16 mouse cellular contexts compared by ENCODE assay signal in genomic region chr6:32795653-32796500, GRCm38 (mm10).
A peak's percentile ranks its signal among the peaks of the same experiment; 100 is the strongest.
DNase-seq lines count a peak whose midpoint lies in the region; ATAC-seq and TF ChIP-seq lines count a peak whose summit lies in the region.
"Had no signal": no experiment of that assay in that cellular context is flagged by ENCODE, and none has a peak within 500 bp of the region (broad histone marks: within the 10 kb centered on the region; RNA-seq: fewer than 3 reads in every experiment).

No protein-coding gene starts in this region.

- intact Hi-C loops in left cerebral cortex, adult 2 months (cut with DNase I): no loop called here

- CTCF ChIA-PET in Patski (lab: Charles Lee): interaction anchor here (1.1 to 1.4 kb wide), 2 partner anchors 18 to 24 kb away, joined by 3 read pairs; no protein-coding TSS in a partner anchor

- H3K4me3 ChIP-seq in left cerebral cortex, adult 2 months: no peak overlapping the region
- no peak overlapping the region for H3K4me3 ChIP-seq in forebrain, postnatal 0 days (ENCODE audit: low read depth, low read length)
- H3K4me3 ChIP-seq: embryonic facial prominence, embryonic 12.5 days; heart, embryonic 10.5 days; midbrain, embryonic 15.5 days had no signal

- peak; percentile 16 for DNase-seq in left cerebral cortex, adult 11 months (ENCODE audit: low spot score)
- DNase-seq in left cerebral cortex, adult 2 months (ENCODE audit: extremely low spot score in 1 of 2, low spot score in 2 of 2): no peak
- peak; percentile 24 for DNase-seq in CD4-positive helper T cell, adult 2 months (ENCODE audit: low read depth, low spot score)
- peak; percentile 59 for DNase-seq in Patski (ENCODE audit: low read depth, low spot score)
- peak; percentile 65 for DNase-seq in forebrain, postnatal 0 days
- DNase-seq in gastrocnemius, postnatal 4 days (ENCODE audit: low spot score in 2 of 2): no peak
- DNase-seq: cerebellum, postnatal 36 days; kidney, adult 9 months; left cerebral cortex, postnatal 4 days; thymus, postnatal 4 days had no signal

- H3K4me2 ChIP-seq in forebrain, postnatal 0 days (ENCODE audit: low read depth): no peak overlapping the region
- H3K4me2 ChIP-seq: embryonic facial prominence, embryonic 12.5 days; midbrain, embryonic 15.5 days had no signal

- peaks cover 2% of the 10 kb centered on the region; the same call in 1 of the 2 replicates for H3K36me3 ChIP-seq in forebrain, postnatal 0 days (ENCODE audit: insufficient read depth)
- H3K36me3 ChIP-seq: midbrain, embryonic 15.5 days had no signal

- in situ Hi-C loops in Patski (cut with MboI; ENCODE audit: low pct_unique_long_range_greater_than_20kb): no loop called here

- no peak for TF ChIP-seq CTCF in left cerebral cortex, adult 2 months (IDR thresholded peaks at IDR 0.05)
- peak; percentile 12 for TF ChIP-seq CTCF in Patski (IDR thresholded peaks at IDR 0.05)
- TF ChIP-seq CTCF in forebrain, postnatal 0 days (IDR thresholded peaks at IDR 0.05; ENCODE audit: low read depth): no peak

- H3K9ac ChIP-seq in forebrain, postnatal 0 days: no peak overlapping the region
- H3K9ac ChIP-seq: embryonic facial prominence, embryonic 12.5 days; liver, embryonic 14.5 days; midbrain, embryonic 15.5 days had no signal

- H3K4me1 ChIP-seq in forebrain, postnatal 0 days (ENCODE audit: insufficient read depth): 0 out of 2 replicates have a peak, but pooled peaks cover 6% of the 10 kb centered on the region
- H3K4me1 ChIP-seq: midbrain, embryonic 15.5 days had no signal

- H3K9me3 ChIP-seq in forebrain, postnatal 0 days (ENCODE audit: low read length): no peaks in the 10 kb centered on the region
- H3K9me3 ChIP-seq: embryonic facial prominence, embryonic 12.5 days; G1E; heart, embryonic 10.5 days; midbrain, embryonic 15.5 days had no signal

- H3K27me3 ChIP-seq in Patski: no peaks in the 10 kb centered on the region
- H3K27me3 ChIP-seq in forebrain, postnatal 0 days (ENCODE audit: insufficient read depth, low read length): no peaks in the 10 kb centered on the region
- H3K27me3 ChIP-seq: embryonic facial prominence, embryonic 12.5 days; midbrain, embryonic 15.5 days had no signal

- H3K27ac ChIP-seq in left cerebral cortex, adult 2 months: no peak overlapping the region
- peak overlapping the region; percentile 62; the same call in 1 of the 2 replicates for H3K27ac ChIP-seq in forebrain, postnatal 0 days (ENCODE audit: low read depth, low read length)
- H3K27ac ChIP-seq: embryonic facial prominence, embryonic 12.5 days; heart, embryonic 10.5 days; liver, embryonic 14.5 days; midbrain, embryonic 15.5 days had no signal

- WGBS in forebrain, postnatal 0 days: 43% methylated on average over 8 of the region's 8 CpGs

- POLR2A ChIA-PET in Patski (lab: Charles Lee): no interaction called here

- ATAC-seq in Patski: peak; percentile 98
- ATAC-seq in forebrain, postnatal 0 days: peak; percentile 98
- no peak for ATAC-seq in cerebellum, adult (ENCODE audit: insufficient number of reproducible peaks, low FRiP score, low TSS enrichment)
- ATAC-seq: midbrain, embryonic 15.5 days had no signal

Comparison
In these comparisons a context has a peak if more than half of its experiments do, and no peak if none do; other contexts are left out.
1. DNase-seq: peak in left cerebral cortex, adult 11 months (single experiment), CD4-positive helper T cell, adult 2 months (single experiment), Patski (single experiment) and forebrain, postnatal 0 days (single experiment); none in left cerebral cortex, adult 2 months (0 of 2) and gastrocnemius, postnatal 4 days (0 of 2).